Mouse (Mus musculus): Measurements from ENCODE around the gene Slc6a16.

Slc6a16 gene

GRCm38 (mm10) chr7:45216442-45217183 lies 24.3 kb upstream of the Slc6a16 start:
- no peak for DNase-seq (ENCODE audit: low read depth in 2 of 2, low spot score in 2 of 2)

GRCm38 (mm10) chr7:45221680-45222079 lies 19.2 kb upstream of the Slc6a16 start:
- DNase-seq (ENCODE audit: low read depth in 2 of 2, low spot score in 2 of 2): no peak

GRCm38 (mm10) chr7:45224826-45225225 lies 16.1 kb upstream of the Slc6a16 start:
- no peak for DNase-seq (ENCODE audit: low read depth in 2 of 2, low spot score in 2 of 2)

- no peak for DNase-seq (ENCODE audit: low read depth in 2 of 2, low spot score in 2 of 2)
These were observed 14.5 kb upstream of the Slc6a16 start for GRCm38 (mm10) chr7:45226421-45226820.

- DNase-seq (ENCODE audit: low read depth in 2 of 2, low spot score in 2 of 2): no peak
These were observed 12.3 kb upstream of the Slc6a16 start for GRCm38 (mm10) chr7:45228548-45228947.

- DNase-seq (ENCODE audit: low read depth in 2 of 2, low spot score in 2 of 2): no peak
These were observed 11.8 kb upstream of the Slc6a16 start for GRCm38 (mm10) chr7:45229046-45229445.

- no peak for DNase-seq (ENCODE audit: low read depth in 2 of 2, low spot score in 2 of 2)
These were observed 11.3 kb upstream of the Slc6a16 start for GRCm38 (mm10) chr7:45229459-45230203.

- DNase-seq (ENCODE audit: low read depth in 2 of 2, low spot score in 2 of 2): no peak
These were observed 9.7 kb upstream of the Slc6a16 start for GRCm38 (mm10) chr7:45231192-45231591.

- DNase-seq (ENCODE audit: low read depth in 2 of 2, low spot score in 2 of 2): no peak
These were observed 8.9 kb upstream of the Slc6a16 start for GRCm38 (mm10) chr7:45231941-45232340.

GRCm38 (mm10) chr7:45232716-45233465 lies 8.0 kb upstream of the Slc6a16 start:
- DNase-seq (ENCODE audit: low read depth in 2 of 2, low spot score in 2 of 2): no peak

GRCm38 (mm10) chr7:45233580-45234332 lies 7.1 kb upstream of the Slc6a16 start:
- DNase-seq (ENCODE audit: low read depth in 2 of 2, low spot score in 2 of 2): no peak

GRCm38 (mm10) chr7:45234333-45234841 lies 6.5 kb upstream of the Slc6a16 start:
- no peak for DNase-seq (ENCODE audit: low read depth in 2 of 2, low spot score in 2 of 2)

GRCm38 (mm10) chr7:45234922-45235571 lies 5.8 kb upstream of the Slc6a16 start:
- DNase-seq (ENCODE audit: low read depth in 2 of 2, low spot score in 2 of 2): no peak

- DNase-seq (ENCODE audit: low read depth in 2 of 2, low spot score in 2 of 2): no peak
These were observed 5.2 kb upstream of the Slc6a16 start for GRCm38 (mm10) chr7:45235656-45236180.

GRCm38 (mm10) chr7:45237747-45238699 lies 2.9 kb upstream of the Slc6a16 start:
- no peak for DNase-seq (ENCODE audit: low read depth in 2 of 2, low spot score in 2 of 2)

- DNase-seq (ENCODE audit: low read depth in 2 of 2, low spot score in 2 of 2): peak; percentile 53 to 76
These were observed 2.0 kb upstream of the Slc6a16 start, which contains the start of gene Cd37 for GRCm38 (mm10) chr7:45238723-45239496. Gene Cd37 (minus strand): TSS chr7:45239115.

- no peak for DNase-seq (ENCODE audit: low read depth in 2 of 2, low spot score in 2 of 2)
These were observed 776 bp upstream of the Slc6a16 start for GRCm38 (mm10) chr7:45240109-45240508.

GRCm38 (mm10) chr7:45241389-45241749 lies 484 bp downstream of the Slc6a16 start:
- no peak for DNase-seq (ENCODE audit: low read depth in 2 of 2, low spot score in 2 of 2)
